Mouse (Mus musculus) cerebellum, adult 2 months (tissue): ENCODE results near the gene Ctsw. TPM values are rescaled to one million over a fixed set of nuclear protein-coding genes. Genes with fewer than 3 reads are reported as not detected.
A peak's percentile ranks its signal among the peaks of the same experiment; 100 is the strongest.

ENCODE experiments used
- DNase-seq, 2 experiments: peaks; one replicate each; pipeline ENCODE4 v3.0.0; 2021
- H3K27ac ChIP-seq: fragments of 200-500 bp; 2 replicates; pipeline ENCODE4 v1.5.1; 2012; ENCODE audit warnings: low read length, control low read depth, inconsistent platforms; ENCODE audit not compliant: insufficient read depth
- H3K27me3 ChIP-seq: fragments of 200-500 bp; 2 replicates; pipeline ENCODE4 v1.6.1; 2012; ENCODE audit warnings: inconsistent platforms, mild to moderate bottlenecking, low read length, moderate library complexity; ENCODE audit not compliant: control insufficient read depth, insufficient read depth
- H3K4me1 ChIP-seq: fragments of 200-500 bp; 2 replicates; pipeline ENCODE4 v1.6.1; 2011; ENCODE audit warnings: low read length; ENCODE audit not compliant: control insufficient read depth, insufficient read depth
- H3K4me3 ChIP-seq: fragments of 200-500 bp; replicated peaks from 2 replicates; pipeline ENCODE3; 2011; ENCODE audit warnings: mild to moderate bottlenecking, low read depth, low read length, control low read depth; ENCODE audit not compliant: insufficient read depth
- CTCF ChIP-seq: fragments of 200-500 bp; IDR thresholded peaks from 2 replicates; pipeline ENCODE4 v1.5.1; 2011; ENCODE audit warnings: low read depth, mild to moderate bottlenecking, control low read depth, low read length, moderate library complexity, borderline replicate concordance; ENCODE audit not compliant: insufficient read depth
- POLR2A ChIP-seq: fragments of 200-500 bp; IDR thresholded peaks from 2 replicates; pipeline ENCODE4 v1.6.1; 2011; ENCODE audit warnings: low read length, control low read depth, borderline replicate concordance; ENCODE audit not compliant: insufficient read depth
- WGBS: fragments of 180-500 bp; shearing (Covaris S2); methylation state at CpG from one replicate; pipeline ENCODE4 v1.1.7; 2018; 5-methylcytosine and 5-hydroxymethylcytosine counted together
- polyA plus RNA-seq: library from polyadenylated mRNA; depleted of rRNA; stranded (reverse); fragments of >200 nt; gene quantifications from 2 replicates; pipeline ENCODE4 v1.2.3, GENCODE M21; 2012

Gene Ctsw
- polyA plus RNA-seq, 1 experiment = 1.5 TPM

DNA sequence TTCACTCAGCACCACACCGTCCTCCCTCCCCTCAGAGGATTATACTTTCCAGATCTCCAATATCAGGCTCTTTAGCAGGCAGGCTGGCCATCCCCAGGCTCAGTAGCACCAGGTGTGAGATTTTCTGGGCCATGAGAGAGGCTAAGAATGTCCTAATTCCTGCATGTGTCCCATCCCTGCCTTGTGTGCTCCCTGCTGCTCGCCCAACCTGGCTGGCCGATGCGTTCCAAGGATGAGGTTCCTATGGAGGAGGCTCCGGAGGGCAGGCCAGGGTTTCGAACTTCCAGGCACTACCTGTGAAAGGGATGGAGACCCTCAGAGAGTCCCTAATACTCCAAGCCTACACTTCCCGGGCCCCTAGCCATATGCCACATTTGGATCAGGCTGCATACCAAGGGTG lies 17.5 kb upstream of the Ctsw start:
- Histone ChIP-seq H3K4me3 (peak overlapping the region; percentile 31), H3K4me1 (peaks cover 39% of the 10 kb centered on the region), H3K27ac (peak overlapping the region; percentile 90), H3K27me3 (no peaks in the 10 kb centered on the region)
- TF ChIP-seq CTCF = 0 out of 2 replicates have a peak, but pooled peaks have one; percentile 18
- no peak for TF ChIP-seq POLR2A
- peak; percentile 88 to 92 for DNase-seq
- WGBS = 14% methylated on average over 7 of the region's 7 CpGs

DNA sequence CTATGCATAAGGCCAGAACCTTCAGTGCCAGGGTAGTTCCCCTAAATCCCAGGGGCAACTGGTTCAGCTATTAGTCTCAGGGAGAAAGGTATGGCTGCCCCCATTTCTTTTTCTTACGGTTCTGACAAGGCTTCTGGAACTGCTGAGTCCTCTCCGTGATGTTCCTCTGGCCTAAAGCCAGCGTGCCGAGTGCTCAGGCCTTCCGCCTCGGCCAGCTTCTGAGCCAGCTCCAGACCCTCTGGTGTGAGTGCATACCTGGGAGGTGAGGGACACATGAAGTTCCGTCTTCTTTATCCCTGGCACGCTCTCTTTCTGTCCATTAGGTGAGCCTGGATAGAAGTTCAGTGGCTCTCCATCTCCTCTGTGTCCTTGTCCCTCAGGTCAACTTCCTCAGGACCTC lies 17.1 kb upstream of the Ctsw start:
- WGBS = 11% methylated on average over 8 of the region's 8 CpGs
- peaks cover 39% of the 10 kb centered on the region for H3K4me1 ChIP-seq
- H3K27ac ChIP-seq = peak overlapping the region; percentile 90
- TF ChIP-seq POLR2A (no peak), CTCF (no peak)
- DNase-seq = peak in 1 of 2 experiments; percentile 73
- peak overlapping the region; percentile 33 for H3K4me3 ChIP-seq
- no peaks in the 10 kb centered on the region for H3K27me3 ChIP-seq

DNA sequence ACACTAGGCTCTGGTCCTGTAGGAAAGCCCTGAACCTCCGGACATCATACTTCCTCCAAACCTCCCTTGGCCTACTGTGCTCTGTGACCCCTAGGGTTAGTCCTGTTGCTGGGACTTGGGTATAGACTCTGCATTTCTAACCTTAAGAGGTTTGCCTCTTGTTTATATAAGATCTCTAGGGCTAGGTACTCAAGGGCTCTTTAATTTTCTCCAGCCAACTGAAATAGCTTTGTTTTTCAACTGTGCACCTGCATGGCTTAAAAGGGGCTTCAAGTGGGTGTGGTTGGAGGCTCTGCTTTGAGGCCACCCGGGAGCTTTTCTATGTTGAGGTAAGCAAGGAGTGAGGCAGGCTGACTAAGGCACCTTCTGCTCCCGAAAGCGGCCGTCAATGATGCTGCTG lies 16.2 kb upstream of the Ctsw start:
- Histone ChIP-seq H3K4me1 (peaks cover 39% of the 10 kb centered on the region), H3K27me3 (no peaks in the 10 kb centered on the region), H3K27ac (peak overlapping the region; percentile 90), H3K4me3 (peak overlapping the region; percentile 15)
- TF ChIP-seq CTCF (no peak), POLR2A (no peak)
- 67% methylated on average over 5 of the region's 5 CpGs for WGBS
- no peak for DNase-seq

- Histone ChIP-seq H3K4me3 (no peak overlapping the region), H3K27ac (peak overlapping the region; percentile 90), H3K4me1 (peaks cover 39% of the 10 kb centered on the region), H3K27me3 (no peaks in the 10 kb centered on the region)
- WGBS = 63% methylated on average over 19 of the region's 19 CpGs
- TF ChIP-seq CTCF (no peak), POLR2A (no peak)
- peak in 1 of 2 experiments; percentile 48 for DNase-seq
Measured at GRCm38 (mm10) chr19:5483386-5484359, 15.4 kb upstream of the Ctsw start.

DNA sequence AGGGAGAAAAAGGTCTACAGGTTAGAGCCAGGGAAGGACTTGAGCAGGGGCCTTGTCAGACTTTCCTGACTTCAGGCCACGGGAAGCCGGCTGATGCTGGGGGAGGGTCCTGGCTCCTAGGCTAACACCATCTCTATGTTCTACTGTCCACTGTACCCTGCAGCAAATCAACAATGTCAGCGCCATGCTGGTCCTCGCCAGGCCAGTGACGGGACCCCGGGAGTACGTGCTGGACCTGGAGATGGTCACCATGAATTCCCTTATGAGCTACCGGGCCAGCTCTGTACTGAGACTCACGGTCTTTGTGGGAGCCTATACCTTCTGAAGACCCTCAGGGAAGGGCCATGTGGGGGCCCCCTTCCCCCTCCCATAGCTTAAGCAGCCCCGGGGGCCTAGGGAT lies 13.1 kb upstream of the Ctsw start:
- H3K27me3 ChIP-seq = no peaks in the 10 kb centered on the region
- no peak overlapping the region for H3K4me3 ChIP-seq
- 89% methylated on average over 10 of the region's 10 CpGs for WGBS
- TF ChIP-seq POLR2A (no peak), CTCF (no peak)
- no peak for DNase-seq
- H3K27ac ChIP-seq = no peak overlapping the region
- peaks cover 50% of the 10 kb centered on the region for H3K4me1 ChIP-seq

- no peak overlapping the region for H3K4me3 ChIP-seq
- no peak for TF ChIP-seq CTCF
- peak; percentile 20; the same call in 1 of the 2 replicates for TF ChIP-seq POLR2A
- H3K27ac ChIP-seq = no peak overlapping the region
- 31% methylated on average over 10 of the region's 10 CpGs for WGBS
- no peaks in the 10 kb centered on the region for H3K27me3 ChIP-seq
- peak in 1 of 2 experiments; percentile 46 for DNase-seq
- peaks cover 45% of the 10 kb centered on the region for H3K4me1 ChIP-seq
Measured at GRCm38 (mm10) chr19:5480016-5480415, 11.7 kb upstream of the Ctsw start.

DNA sequence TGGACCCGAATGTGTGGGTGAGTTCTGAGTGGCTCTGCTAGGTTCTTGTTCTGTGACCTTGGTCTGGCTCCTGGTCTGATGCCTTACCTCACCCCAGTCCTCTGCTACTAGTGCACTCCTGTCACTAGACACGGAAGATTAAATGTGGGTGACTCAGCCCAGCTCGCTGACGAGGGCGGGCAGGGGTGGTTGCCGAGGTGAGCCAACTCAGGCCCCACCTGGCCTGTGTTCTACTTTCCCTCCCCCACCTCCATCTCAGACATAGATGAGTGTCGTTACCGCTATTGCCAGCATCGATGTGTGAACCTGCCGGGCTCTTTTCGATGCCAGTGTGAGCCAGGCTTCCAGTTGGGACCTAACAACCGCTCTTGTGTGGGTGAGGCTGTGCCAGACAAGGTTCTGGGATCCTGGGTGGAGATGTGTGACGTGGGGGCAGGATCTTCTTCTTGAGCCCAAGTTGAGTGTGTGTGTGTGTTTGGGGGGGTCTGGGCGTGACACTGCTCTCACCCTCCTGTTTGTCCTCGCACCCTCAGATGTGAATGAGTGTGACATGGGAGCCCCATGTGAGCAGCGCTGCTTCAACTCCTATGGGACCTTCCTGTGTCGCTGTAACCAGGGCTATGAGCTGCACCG lies 9.5 kb upstream of the Ctsw start:
- Histone ChIP-seq H3K4me1 (peaks cover 29% of the 10 kb centered on the region), H3K27ac (peak overlapping the region; percentile 33; the same call in 1 of the 2 replicates), H3K4me3 (peak overlapping the region; percentile 5), H3K27me3 (no peaks in the 10 kb centered on the region)
- TF ChIP-seq CTCF (no peak), POLR2A (no peak)
- 51% methylated on average over 18 of the region's 18 CpGs for WGBS
- no peak for DNase-seq
